Mouse (Mus musculus) splenic B cell, adult 2 months (primary cell): ENCODE measurements at regions not wholly inside any gene's neighbourhood (a gene's known extent, or its start where the extent isn't known, plus 50 kb on each side); places are given as distances from the start of the nearest gene placed in this dataset.

Experiments
- DNase-seq: peaks from one replicate; pipeline ENCODE4 v3.0.0-alpha.2; 2011; ENCODE audit warnings: low read depth, low spot score
- H3K27me3 ChIP-seq: 2 replicates; pipeline ENCODE4 v1.6.1; 2012; ENCODE audit warnings: mild to moderate bottlenecking, low read length, moderate library complexity, mixed read lengths; ENCODE audit not compliant: control insufficient read depth, poor library complexity, insufficient read depth, severe bottlenecking
- H3K36me3 ChIP-seq: 2 replicates; pipeline ENCODE4 v1.6.1; 2012; ENCODE audit warnings: mild to moderate bottlenecking, low read length, moderate library complexity, mixed read lengths; ENCODE audit not compliant: control insufficient read depth, poor library complexity, insufficient read depth, severe bottlenecking

DNA sequence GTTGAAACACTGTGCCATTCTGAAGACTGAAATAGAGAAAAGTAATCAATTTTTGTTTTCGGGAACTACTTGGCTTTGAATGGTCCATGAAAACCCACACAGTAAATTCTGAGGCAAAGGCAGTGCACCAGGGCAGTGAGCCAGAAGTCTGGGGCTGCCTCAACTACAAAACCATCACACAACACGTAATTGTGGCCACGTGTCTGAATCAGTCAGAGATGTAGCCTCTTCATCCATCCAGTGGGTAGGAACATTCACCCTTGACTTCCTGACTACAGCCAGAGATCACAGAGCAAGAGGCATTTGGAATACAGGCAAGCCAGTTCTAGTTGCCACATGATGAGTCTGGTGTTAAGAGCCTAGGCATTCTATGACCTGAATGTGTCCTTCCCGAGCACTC, 432.3 kb downstream of the Gsdmc2 start:
- no peaks in the 10 kb centered on the region for H3K27me3 ChIP-seq
- DNase-seq, result no peak
- no peaks in the 10 kb centered on the region for H3K36me3 ChIP-seq

DNA sequence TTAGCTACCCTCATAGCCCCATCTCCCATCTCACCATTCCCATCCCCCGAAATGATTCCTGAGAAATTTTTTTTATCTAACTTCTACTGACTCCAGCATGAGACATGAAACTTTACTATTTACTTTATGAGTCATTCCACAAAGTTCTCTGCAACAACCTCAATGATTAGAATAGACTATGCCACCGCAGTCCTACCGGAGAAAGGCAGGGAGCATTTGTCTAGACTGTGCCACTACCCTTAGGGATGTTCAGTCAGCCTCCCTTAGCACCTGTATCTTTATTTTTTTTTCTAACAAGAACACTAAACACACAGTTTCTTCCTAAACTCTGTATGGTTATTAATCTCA, 433.2 kb downstream of the Gsdmc2 start:
- no peak for DNase-seq
- Histone ChIP-seq H3K36me3 (no peaks in the 10 kb centered on the region), H3K27me3 (no peaks in the 10 kb centered on the region)

DNA sequence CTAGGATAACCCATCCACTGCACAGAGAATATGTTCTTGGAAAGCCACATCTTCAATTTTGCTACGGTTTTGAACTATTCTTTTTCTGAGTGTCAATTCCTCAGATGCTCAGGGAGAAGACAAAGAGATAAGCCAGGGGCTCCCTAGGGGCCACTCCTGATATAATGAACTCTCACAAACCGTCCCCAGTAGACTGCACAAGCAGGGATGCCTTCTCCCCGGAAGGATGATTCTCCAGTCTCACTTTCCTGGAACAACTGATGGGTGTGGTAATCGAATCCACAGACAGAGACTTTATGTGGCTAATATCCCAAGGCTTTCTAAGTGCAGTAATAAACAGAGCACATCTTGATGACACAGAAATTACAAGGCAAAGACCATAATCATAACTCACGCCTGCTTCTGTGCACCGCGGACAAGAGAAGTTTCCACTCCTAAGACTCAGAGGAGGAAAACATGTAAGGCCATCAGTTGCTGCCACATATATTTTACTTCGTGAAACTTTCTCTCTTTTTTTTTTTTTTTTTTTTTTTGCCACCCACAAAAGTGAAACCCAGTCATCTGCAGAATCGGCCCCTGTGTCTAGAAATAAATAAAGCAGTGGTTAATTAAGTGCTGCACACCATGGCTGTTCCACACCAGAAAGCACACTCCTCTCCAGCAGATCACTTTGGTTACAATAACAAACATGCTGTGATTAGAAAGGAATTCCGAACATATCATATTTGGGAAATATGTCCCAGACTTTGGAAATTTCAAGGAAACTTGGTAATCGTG, 433.8 kb downstream of the Gsdmc2 start:
- DNase-seq, result no peak
- no peaks in the 10 kb centered on the region for H3K36me3 ChIP-seq
- no peaks in the 10 kb centered on the region for H3K27me3 ChIP-seq

DNA sequence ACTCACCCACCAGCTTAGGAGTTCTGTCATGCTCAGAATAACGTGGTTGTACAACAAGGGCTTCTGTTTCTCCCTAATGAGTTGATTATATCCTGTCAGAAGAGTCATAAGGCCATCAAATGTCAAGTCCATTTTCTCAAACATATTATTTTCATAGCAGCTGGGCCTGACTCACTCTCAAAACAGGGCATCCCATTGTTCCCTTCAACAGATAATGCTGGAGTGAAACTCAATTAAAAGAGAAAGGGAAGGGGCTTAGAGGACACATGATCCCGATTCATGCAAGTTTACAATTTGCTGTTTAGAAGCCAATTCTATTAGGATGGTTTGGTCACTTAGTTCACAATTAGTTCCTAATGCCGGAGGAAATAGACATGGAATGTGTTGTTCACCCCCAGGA, 444.5 kb downstream of the Gsdmc2 start:
- Histone ChIP-seq H3K36me3 (no peaks in the 10 kb centered on the region), H3K27me3 (no peaks in the 10 kb centered on the region)
- DNase-seq, result no peak

DNA sequence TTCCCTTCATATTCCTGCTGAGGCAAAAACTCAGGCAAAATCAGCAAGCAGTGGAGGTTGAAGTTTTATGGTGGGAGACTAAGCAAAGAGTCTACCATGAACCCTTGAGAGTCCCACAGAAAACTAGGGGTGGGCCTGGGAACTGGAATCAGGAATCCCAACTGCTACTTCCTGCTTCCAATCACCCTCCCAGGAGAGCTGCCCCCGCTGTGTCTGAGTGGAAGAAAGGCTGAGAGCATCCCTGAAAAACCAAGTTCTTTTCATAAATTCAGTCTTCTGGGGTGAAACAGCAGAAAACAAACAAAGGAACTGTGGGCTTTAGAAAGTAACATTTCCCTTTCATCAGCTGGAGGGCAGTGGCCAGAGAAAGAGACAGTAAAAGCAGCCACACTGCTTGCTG, 445.0 kb downstream of the Gsdmc2 start:
- H3K36me3 ChIP-seq, result no peaks in the 10 kb centered on the region
- DNase-seq, result no peak
- H3K27me3 ChIP-seq, result no peaks in the 10 kb centered on the region

DNA sequence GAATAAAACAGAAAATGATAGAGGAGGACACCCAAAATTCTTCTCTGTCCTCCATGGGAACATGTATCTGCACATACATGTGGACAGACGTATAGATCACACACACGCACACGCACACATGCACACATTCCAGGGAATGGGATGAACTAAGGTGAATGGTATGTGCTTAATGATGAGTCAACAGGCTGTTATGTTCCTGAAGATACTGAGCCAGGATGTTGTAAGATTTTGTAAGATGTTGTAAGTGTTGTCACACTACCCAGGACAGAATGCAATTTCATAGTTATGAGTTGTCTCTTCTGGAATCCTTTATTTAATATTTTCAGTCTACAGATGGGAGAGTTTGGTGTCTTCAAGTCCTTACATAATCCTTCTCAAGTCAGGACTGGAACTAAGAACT, 447.5 kb downstream of the Gsdmc2 start:
- no peaks in the 10 kb centered on the region for H3K36me3 ChIP-seq
- no peaks in the 10 kb centered on the region for H3K27me3 ChIP-seq
- no peak for DNase-seq

DNA sequence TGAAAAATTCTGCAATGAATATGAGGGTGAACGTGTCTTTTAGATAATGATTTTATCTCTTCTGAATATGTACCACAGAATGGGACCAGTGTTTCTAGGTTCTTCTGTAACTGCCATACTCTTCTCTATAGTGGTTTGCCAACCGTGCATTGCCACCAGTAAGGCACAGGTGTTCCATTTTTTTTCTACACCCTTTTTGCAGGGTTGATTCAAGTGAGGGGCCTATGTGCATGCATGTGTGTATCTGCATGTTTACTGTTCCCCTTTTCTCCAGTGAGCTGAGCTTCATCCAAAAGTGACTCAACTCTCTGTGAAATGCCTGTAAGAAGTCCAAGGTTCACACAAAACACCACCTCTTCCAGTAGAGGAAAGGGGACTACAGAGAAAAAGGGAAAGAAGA, 467.7 kb downstream of the Gsdmc2 start:
- Histone ChIP-seq H3K27me3 (no peaks in the 10 kb centered on the region; the same call in 1 of the 2 replicates), H3K36me3 (no peaks in the 10 kb centered on the region)
- no peak for DNase-seq

DNA sequence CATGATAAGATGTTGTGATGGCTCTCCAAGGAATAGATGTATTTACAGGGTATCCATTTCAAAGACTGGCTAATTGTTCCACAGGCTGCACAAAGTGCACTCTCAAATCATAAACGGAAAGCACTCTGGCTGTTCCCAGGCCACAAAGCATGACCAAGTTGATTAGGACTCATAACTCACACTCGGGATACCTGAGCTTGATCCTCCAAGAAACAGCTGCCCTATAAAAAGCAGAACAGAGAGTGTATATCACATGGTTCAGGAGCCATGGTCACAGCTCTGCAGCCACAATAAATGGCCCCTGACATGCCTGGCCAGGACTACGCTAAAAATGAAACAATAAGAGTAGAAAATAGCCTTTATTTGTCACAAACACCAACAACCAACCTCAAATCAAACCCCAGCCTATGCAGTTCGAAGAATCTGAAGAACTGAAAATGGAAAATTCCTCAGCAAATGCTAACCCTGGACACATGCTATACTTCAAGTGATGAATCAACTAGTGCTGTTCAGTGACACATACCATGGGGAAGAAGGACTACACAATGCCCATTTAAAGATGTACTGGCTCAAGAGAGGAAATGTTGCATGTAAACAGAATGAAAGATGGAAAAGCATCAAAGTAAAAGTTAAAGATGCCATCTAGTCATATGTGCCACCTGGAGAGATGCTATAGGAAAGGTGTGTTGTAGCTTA, 473.5 kb downstream of the Gsdmc2 start:
- H3K36me3 ChIP-seq, result no peaks in the 10 kb centered on the region
- peak; percentile 14 for DNase-seq
- no peaks in the 10 kb centered on the region; the same call in 1 of the 2 replicates for H3K27me3 ChIP-seq

DNA sequence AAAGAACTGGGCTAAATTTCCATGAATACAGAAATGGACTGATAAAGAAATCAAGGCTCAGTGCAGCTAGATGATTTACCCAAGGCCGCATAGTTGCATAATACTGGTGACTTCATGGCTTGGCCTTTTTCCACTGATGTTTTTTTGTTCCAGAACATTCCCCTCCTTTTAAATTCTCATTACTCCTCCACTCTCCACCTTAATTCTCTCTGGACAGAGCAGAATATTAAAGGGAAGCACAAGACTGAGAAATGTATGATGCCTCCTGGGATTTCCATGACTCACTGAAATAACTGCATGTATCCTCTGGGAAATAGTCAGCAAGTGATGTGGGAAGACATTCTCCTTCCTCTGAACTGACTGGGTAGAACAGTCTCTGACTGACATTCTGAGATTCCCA, 480.5 kb downstream of the Gsdmc2 start:
- no peak for DNase-seq
- no peaks in the 10 kb centered on the region for H3K36me3 ChIP-seq
- no peaks in the 10 kb centered on the region for H3K27me3 ChIP-seq

DNA sequence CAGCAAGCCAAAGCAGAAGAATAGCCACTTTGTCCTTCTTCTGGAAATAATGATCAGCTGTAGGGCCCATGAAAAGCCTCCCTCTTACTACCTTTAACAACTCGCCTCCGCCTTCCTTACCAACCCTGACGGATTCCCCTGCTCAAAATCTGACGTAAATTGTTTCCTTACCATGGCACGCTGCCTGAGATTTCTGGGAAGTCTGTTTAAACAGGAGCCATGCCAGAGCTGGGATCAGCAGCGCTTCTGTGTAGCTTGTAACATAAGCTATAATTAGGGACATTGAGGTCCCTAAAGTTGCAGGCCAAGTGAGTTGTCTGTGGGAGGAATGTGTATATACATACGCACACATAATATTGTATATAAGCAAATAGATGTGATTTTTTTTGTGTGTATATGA, 484.6 kb downstream of the Gsdmc2 start:
- no peak for DNase-seq
- no peaks in the 10 kb centered on the region for H3K27me3 ChIP-seq

DNA sequence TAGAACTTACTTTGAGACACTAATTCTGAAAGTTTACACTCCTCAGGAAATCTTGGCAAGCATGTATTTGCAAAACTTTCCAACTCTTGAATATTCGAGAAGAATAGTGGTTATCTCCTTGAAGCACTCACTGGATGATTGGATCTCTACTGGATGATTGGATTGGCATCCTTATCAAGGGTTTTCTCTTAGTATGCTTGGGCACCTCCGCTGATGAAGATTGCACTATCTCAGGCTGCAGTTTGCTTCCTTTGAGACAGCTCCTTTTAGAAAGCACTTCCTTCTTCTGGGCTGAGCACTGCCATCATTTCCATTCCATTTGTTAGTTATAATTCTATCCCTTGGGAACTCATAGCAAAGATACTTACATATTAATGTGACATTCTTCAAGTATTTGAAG, 503.2 kb downstream of the Gsdmc2 start:
- Histone ChIP-seq H3K36me3 (no peaks in the 10 kb centered on the region), H3K27me3 (no peaks in the 10 kb centered on the region; the same call in 1 of the 2 replicates)
- no peak for DNase-seq

More for the DNA sequence above, 484.6 kb downstream of the Gsdmc2 start:
- no peaks in the 10 kb centered on the region for H3K36me3 ChIP-seq

DNA sequence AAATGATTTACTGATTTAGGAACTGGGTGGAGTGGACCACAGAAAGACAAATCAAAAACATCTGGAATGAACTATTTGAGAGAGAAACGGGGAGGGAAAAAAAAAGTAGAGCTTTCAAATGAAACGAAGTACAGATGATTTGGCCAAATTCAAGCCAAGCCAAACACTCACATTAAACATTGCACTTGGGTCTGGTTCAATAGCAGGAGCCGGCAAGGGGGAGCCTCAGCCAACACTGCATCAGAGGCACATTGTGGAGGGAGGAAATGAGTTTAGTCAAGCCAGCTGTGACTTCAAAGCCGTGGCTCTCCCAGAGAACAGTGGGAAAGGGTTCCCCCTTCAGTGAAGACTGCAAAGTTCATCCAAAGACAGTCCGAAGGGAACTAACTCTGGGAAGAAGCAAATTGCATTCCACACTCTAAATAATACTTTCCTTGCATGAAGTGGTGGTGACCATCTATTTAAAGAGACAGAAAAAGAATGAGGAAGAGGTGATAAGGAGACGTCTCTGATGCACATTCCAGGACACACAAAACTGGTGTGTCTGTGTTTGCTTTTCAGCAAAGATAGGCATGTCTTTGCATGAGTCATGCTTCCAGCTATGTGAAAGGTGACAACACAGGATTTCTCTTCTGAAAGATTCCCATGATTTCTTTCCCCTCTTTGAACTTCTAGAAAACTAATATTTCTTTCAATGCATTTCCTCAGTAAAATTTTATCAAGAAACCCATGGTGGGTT, 504.5 kb downstream of the Gsdmc2 start:
- Histone ChIP-seq H3K27me3 (no peaks in the 10 kb centered on the region; the same call in 1 of the 2 replicates), H3K36me3 (no peaks in the 10 kb centered on the region)
- DNase-seq, result no peak

DNA sequence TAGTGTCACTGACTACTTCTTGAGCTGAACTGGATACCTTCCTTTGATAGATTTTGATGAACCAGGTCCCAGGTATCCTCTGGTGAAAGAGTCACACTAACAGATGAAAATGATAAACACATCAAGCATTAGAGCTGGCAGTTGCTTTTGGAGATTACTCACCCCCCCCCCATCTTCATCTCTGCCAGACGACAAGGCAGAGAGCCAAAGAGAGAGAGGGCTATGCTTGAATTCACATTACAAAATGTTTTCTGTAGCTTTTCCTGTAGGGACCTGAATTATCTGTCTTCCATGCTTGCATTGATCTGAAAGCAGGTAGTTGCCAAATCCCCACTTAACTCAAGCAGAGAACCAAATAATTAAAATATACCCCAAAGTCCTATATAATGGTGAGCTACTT, 525.3 kb downstream of the Gsdmc2 start:
- Histone ChIP-seq H3K27me3 (no peaks in the 10 kb centered on the region), H3K36me3 (no peaks in the 10 kb centered on the region)
- DNase-seq, result no peak

DNA sequence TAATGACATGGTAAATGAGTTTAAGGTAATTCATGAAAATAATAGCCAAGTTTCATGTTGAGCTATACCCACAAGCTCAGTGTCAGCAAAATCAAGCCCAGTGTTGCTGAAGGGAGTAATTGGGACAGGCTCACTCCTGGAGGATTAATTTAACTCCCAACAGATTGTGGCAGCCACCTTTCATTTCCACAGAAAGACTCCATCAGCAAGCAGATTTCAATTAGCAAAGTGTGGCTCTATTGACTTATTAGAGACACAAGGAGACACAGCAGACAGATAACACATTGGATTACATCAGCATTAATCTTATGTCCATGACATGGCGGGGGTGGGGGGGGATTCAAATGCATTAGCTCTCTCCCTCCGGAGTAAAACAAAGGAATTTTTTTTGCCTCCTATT, 534.6 kb downstream of the Gsdmc2 start:
- Histone ChIP-seq H3K36me3 (no peaks in the 10 kb centered on the region), H3K27me3 (no peaks in the 10 kb centered on the region)
- no peak for DNase-seq

DNA sequence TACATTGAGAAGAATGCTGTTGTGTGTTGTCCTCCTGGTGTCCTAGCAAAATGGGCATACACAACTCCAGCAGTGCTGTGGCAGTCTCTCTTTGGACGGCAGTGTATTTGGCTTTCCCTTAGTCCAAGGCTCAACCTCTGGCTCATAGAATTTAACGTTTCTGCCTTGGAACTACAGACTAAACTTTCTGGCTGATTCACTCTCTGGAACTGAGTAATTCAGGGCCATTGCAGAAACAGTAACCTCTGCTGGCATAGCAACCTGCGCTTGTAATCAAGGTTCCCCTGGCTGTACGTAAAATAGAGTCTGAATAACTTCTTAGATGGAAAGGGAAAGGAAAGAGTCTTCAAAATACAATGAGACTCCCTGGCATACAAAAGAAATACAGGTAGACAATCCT, 545.7 kb downstream of the Gsdmc2 start:
- DNase-seq, result no peak
- Histone ChIP-seq H3K27me3 (no peaks in the 10 kb centered on the region), H3K36me3 (no peaks in the 10 kb centered on the region)
